Mouse (Mus musculus) lung, embryonic 16.5 days (tissue): ENCODE measurements around the gene Prkd1. TPM values are rescaled to one million over a fixed set of nuclear protein-coding genes. Genes with fewer than 3 reads are reported as not detected.

Experiments
- ATAC-seq: fragments of 200-750 bp; cut with Nextera tagmentation; 2 replicates; pipeline ENCODE4 v1.8.0; 2017; ENCODE audit warnings: low read depth, mild to moderate bottlenecking, moderate library complexity
- H3K27ac ChIP-seq: fragments of 300-500 bp; sonication (generic); 2 replicates; pipeline ENCODE4 v1.5.1; 2014; ENCODE audit warnings: mild to moderate bottlenecking, control low read depth, low read length
- H3K27me3 ChIP-seq: fragments of 300-500 bp; sonication (generic); 2 replicates; pipeline ENCODE4 v1.6.1; 2014; ENCODE audit warnings: low read depth, low read length, mixed read lengths; ENCODE audit not compliant: control insufficient read depth, insufficient read depth
- H3K36me3 ChIP-seq: fragments of 300-500 bp; sonication (generic); 2 replicates; pipeline ENCODE4 v1.6.1; 2014; ENCODE audit warnings: low read length; ENCODE audit not compliant: control insufficient read depth, insufficient read depth
- H3K4me1 ChIP-seq: fragments of 300-500 bp; sonication (generic); replicated peaks from 2 replicates; pipeline ENCODE4 v1.6.1; 2014; ENCODE audit warnings: low read length, mixed read lengths; ENCODE audit not compliant: control insufficient read depth, insufficient read depth
- H3K4me2 ChIP-seq: fragments of 300-500 bp; sonication (generic); 2 replicates; pipeline ENCODE4 v1.6.1; 2014; ENCODE audit warnings: low read depth, low read length, control low read depth
- H3K4me3 ChIP-seq: fragments of 300-500 bp; sonication (generic); 2 replicates; pipeline ENCODE4 v1.5.1; 2014; ENCODE audit warnings: mild to moderate bottlenecking, low read length, control low read depth
- H3K9ac ChIP-seq: fragments of 300-500 bp; sonication (generic); 2 replicates; pipeline ENCODE4 v1.6.1; 2014; ENCODE audit warnings: low read length, control low read depth
- H3K9me3 ChIP-seq: fragments of 300-500 bp; sonication (generic); 2 replicates; pipeline ENCODE4 v1.6.1; 2016; ENCODE audit warnings: low read length; ENCODE audit not compliant: control insufficient read depth
- WGBS: fragments of 180-500 bp; shearing (Covaris S2); extraction: QIAGEN DNeasy Blood & Tissue Kit; methylation state at CpG from one replicate; pipeline ENCODE4 v1.1.7; 2014; 5-methylcytosine and 5-hydroxymethylcytosine counted together
- polyA plus RNA-seq: library from polyadenylated mRNA; unstranded; fragments of >200 nt; fragmentation: Nextera tagmentation; extraction: Ambion mirVana; gene quantifications from 2 replicates; pipeline ENCODE4 v1.2.1, GENCODE M21; 2015

Gene Prkd1
- polyA plus RNA-seq, 1 experiment from 2014 or later: 3.0 TPM

DNA sequence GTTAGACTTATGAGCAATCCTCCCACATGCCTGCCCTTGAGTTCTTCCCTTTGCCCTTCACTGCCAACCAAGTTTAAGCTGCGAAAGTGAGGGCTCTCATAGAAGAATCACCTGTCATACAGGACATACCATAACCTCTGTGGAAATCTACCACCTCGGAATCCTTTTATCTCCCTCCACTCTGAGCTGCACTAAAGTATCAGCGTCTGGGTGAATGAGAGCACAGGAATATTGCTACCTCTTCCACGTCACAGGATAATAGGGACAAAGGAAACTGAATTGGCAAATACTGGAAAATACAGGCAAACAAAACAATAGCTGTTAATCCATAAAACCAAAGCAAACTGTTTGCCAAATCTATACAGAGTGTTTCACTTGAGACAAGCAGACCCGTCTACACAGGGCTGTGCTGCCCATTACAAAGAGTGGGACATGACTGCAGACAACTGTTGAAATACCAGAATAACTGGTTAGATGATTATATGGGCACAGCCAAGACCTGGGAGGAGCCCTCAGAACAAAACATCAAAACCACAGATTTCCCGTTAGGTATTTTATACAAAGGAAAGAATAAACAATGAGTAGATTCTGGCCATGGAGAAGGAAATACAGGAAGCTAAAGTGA lies 60.6 kb downstream of the Prkd1 start:
- Histone ChIP-seq H3K9me3 (no peaks in the 10 kb centered on the region), H3K27ac (no peak overlapping the region), H3K9ac (no peak overlapping the region), H3K4me2 (no peak overlapping the region), H3K4me3 (no peak overlapping the region), H3K27me3 (no peaks in the 10 kb centered on the region), H3K36me3 (no peaks in the 10 kb centered on the region), H3K4me1 (no peaks in the 10 kb centered on the region)
- 55% methylated on average over 6 of the region's 6 CpGs for WGBS
- no peak for ATAC-seq

DNA sequence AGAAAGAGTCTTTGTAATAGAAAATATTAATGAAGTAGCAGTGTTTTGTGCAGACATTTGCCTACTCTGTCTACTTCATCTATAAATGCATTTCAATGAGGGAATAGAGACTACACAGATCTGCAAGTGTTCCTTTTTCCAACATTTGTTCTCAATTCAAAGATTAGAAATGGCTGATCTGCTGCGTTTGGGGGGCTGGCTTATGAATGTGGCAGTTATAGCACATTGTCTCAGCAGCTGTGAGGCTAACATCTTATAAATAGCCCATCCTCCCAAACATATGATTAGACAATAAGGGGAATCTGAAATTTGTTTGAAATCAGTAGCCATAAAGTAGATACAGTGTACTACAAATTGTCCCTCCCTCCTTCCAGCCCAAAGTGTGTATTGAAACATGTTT lies 83.7 kb downstream of the Prkd1 start:
- Histone ChIP-seq H3K27ac (no peak overlapping the region), H3K27me3 (no peaks in the 10 kb centered on the region), H3K9ac (no peak overlapping the region), H3K36me3 (no peaks in the 10 kb centered on the region), H3K4me3 (no peak overlapping the region), H3K9me3 (peaks cover 3% of the 10 kb centered on the region; the same call in 1 of the 2 replicates), H3K4me1 (0 out of 2 replicates have a peak, but pooled peaks cover 2% of the 10 kb centered on the region), H3K4me2 (no peak overlapping the region)
- ATAC-seq: no peak
- 64% methylated on average over 1 of the region's 1 CpGs for WGBS

GRCm38 (mm10) chr12:50560536-50560935 lies 88.4 kb downstream of the Prkd1 start:
- Histone ChIP-seq H3K9me3 (peaks cover 3% of the 10 kb centered on the region; the same call in 1 of the 2 replicates), H3K4me3 (no peak overlapping the region), H3K9ac (no peak overlapping the region), H3K4me1 (0 out of 2 replicates have a peak, but pooled peaks cover 5% of the 10 kb centered on the region), H3K4me2 (no peak overlapping the region), H3K27ac (no peak overlapping the region), H3K36me3 (no peaks in the 10 kb centered on the region), H3K27me3 (no peaks in the 10 kb centered on the region)
- ATAC-seq: no peak
- WGBS: 60% methylated on average over 1 of the region's 1 CpGs

DNA sequence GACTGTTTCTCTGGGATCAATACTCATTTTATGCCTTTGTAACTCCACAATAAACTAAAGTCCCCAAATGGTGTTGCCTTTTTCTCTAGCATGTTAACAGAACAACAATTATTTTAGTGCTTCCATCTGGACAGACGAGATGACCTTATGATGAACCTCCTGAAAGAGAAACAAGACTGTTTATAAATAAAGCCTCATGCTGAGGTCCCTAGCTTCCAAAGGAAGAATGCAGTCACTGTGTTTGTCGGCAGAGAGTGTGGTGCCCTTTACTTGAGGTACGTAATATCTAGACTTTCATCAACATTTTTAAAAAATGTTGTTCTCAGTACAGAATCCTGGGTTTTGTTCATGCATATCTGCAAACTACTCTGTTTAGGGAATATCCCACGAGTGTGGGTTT lies 90.7 kb downstream of the Prkd1 start:
- H3K4me1 ChIP-seq: 0 out of 2 replicates have a peak, but pooled peaks cover 3% of the 10 kb centered on the region
- H3K9me3 ChIP-seq: peaks cover 3% of the 10 kb centered on the region; the same call in 1 of the 2 replicates
- no peak overlapping the region for H3K4me2 ChIP-seq
- WGBS: 39% methylated on average over 4 of the region's 4 CpGs
- H3K27me3 ChIP-seq: no peaks in the 10 kb centered on the region
- no peak overlapping the region for H3K4me3 ChIP-seq
- no peak for ATAC-seq
- no peak overlapping the region for H3K9ac ChIP-seq
- no peak overlapping the region for H3K27ac ChIP-seq
- no peaks in the 10 kb centered on the region for H3K36me3 ChIP-seq

DNA sequence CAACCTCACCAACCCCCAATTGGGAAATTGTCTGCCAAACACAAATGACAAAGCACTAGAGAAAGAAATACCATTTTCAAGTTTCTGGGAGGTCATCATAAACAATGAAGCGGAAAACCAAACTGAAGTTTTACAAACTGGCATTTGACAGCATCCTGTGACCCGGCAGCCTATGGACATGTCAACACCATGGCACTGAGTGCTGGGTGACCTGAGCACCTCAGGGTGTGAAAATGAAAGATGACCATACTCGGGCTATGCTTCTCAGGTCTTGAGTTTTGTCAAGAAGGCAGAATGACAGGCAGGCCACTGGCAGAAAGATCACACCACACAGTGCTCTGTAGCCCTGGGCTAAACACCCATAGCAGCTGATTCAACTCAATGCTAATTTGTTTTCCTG lies 94.7 kb downstream of the Prkd1 start:
- Histone ChIP-seq H3K9me3 (no peaks in the 10 kb centered on the region), H3K36me3 (no peaks in the 10 kb centered on the region), H3K27ac (no peak overlapping the region), H3K27me3 (no peaks in the 10 kb centered on the region), H3K4me3 (no peak overlapping the region), H3K4me1 (0 out of 2 replicates have a peak, but pooled peaks cover 3% of the 10 kb centered on the region), H3K9ac (no peak overlapping the region), H3K4me2 (no peak overlapping the region)
- ATAC-seq: no peak
- WGBS: 30% methylated on average over 3 of the region's 3 CpGs

GRCm38 (mm10) chr12:50549860-50550555 lies 98.9 kb downstream of the Prkd1 start:
- Histone ChIP-seq H3K4me2 (no peak overlapping the region), H3K27me3 (no peaks in the 10 kb centered on the region), H3K9me3 (no peaks in the 10 kb centered on the region), H3K27ac (no peak overlapping the region), H3K4me1 (no peaks in the 10 kb centered on the region), H3K36me3 (no peaks in the 10 kb centered on the region), H3K9ac (no peak overlapping the region), H3K4me3 (no peak overlapping the region)
- WGBS: 75% methylated on average over 8 of the region's 8 CpGs
- no peak for ATAC-seq

GRCm38 (mm10) chr12:50546394-50546793 lies 102.5 kb downstream of the Prkd1 start:
- ATAC-seq: no peak
- no peaks in the 10 kb centered on the region for H3K36me3 ChIP-seq
- no peaks in the 10 kb centered on the region for H3K4me1 ChIP-seq
- no peak overlapping the region for H3K9ac ChIP-seq
- no peaks in the 10 kb centered on the region for H3K9me3 ChIP-seq
- H3K4me2 ChIP-seq: no peak overlapping the region
- no peak overlapping the region for H3K27ac ChIP-seq
- WGBS: 73% methylated on average over 5 of the region's 5 CpGs
- H3K4me3 ChIP-seq: no peak overlapping the region
- H3K27me3 ChIP-seq: no peaks in the 10 kb centered on the region

DNA sequence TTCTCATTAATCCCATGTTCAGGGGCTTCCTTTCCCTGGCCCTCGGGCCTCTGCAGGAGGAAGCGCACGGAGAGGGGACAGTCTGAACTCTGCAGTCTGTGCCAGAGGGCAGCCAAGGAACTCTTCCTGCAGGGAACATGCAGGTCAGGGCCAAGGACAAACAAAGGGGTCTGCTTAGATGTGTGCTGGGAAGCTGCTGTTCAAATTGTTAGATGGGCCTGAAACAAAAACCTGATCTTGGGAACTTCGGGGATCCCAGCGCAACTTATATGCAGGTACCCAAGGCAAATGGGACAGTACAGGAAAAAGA lies 103.3 kb downstream of the Prkd1 start:
- H3K9ac ChIP-seq: no peak overlapping the region
- H3K4me2 ChIP-seq: no peak overlapping the region
- peak; percentile 68 for ATAC-seq
- H3K4me3 ChIP-seq: no peak overlapping the region
- 62% methylated on average over 5 of the region's 5 CpGs for WGBS
- no peaks in the 10 kb centered on the region for H3K27me3 ChIP-seq
- no peaks in the 10 kb centered on the region for H3K36me3 ChIP-seq
- no peaks in the 10 kb centered on the region for H3K4me1 ChIP-seq
- H3K9me3 ChIP-seq: no peaks in the 10 kb centered on the region
- H3K27ac ChIP-seq: peak overlapping the region; percentile 51; the same call in 1 of the 2 replicates

DNA sequence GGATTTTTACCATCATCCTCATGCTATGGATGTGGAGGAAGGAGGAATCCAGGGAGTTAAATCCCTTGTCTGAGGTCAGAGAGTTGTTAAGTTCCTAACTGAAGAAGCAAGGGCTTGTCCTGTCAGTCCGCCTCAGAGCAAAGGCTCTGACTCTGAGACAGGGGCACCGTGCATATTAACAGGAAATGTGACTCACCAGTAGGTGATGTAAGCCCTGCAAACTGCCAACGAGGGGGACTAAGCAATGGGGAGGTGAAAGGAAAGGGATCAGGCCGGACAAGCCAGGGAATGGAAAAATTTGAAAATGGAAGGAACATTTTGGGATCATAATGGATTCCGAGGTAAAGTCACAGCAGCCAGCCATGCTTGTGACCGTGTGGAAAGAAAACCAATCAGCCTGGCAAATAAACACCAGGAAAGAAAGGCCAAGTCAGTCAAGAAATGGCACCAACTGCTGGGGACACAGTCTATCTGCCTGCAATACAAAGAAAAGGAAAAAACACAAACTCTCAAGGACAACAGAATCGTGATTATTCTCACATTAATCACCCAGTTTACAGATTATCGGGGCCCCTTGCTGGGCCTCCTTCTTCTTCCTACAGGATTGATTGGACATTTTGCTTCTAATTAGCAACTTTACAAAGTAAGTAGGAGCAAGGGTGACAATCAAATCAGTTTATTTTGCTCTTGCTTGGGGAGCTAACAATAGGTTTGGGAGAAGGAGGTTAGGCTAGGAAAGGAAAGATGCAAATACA lies 103.9 kb downstream of the Prkd1 start:
- no peak overlapping the region for H3K4me3 ChIP-seq
- H3K27ac ChIP-seq: peak overlapping the region; percentile 51
- H3K4me2 ChIP-seq: no peak overlapping the region
- H3K36me3 ChIP-seq: no peaks in the 10 kb centered on the region
- no peaks in the 10 kb centered on the region for H3K4me1 ChIP-seq
- WGBS: 38% methylated on average over 8 of the region's 8 CpGs
- H3K9ac ChIP-seq: no peak overlapping the region
- peak; percentile 74; the same call in 1 of the 2 replicates for ATAC-seq
- H3K27me3 ChIP-seq: no peaks in the 10 kb centered on the region
- no peaks in the 10 kb centered on the region for H3K9me3 ChIP-seq
